Mouse (Mus musculus) gastrocnemius, postnatal 10 days (tissue): ENCODE results near the gene Colq. TPM values are rescaled to one million over a fixed set of nuclear protein-coding genes. Genes with fewer than 3 reads are reported as not detected.

ENCODE experiments used
- DNase-seq: peaks from one replicate; pipeline ENCODE4 v3.0.0; 2021; ENCODE audit warnings: mixed read lengths
- total RNA-seq, 2 experiments: library from RNA; stranded (reverse); gene quantifications; 2 replicates each; pipeline ENCODE4 v1.2.3; 2021

The Colq gene
- total RNA-seq, 2 experiments from 2014 or later, result 8.9 to 10.2 TPM

GRCm38 (mm10) chr14:31525040-31525810 lies 65.9 kb downstream of the Colq start:
- no peak for DNase-seq

DNA sequence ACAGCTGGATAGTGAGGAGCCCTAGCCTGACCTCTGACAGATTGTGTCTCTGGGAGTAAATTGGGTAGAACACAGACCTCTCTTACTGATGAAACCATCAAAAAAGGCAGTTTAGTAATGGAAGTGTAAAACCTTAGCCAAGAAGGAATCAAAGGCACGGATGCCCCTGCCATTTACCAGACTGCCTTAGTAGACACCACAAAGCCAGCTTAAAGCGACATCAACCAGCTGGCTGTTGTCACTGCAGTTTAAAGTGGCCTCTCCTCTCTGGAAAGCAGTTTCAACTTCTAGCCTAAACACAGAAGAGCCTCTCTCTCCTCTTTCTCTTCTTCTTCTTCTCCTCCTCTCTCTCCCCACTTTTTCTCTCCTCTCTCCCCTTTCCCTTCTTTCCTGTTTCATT lies 69.8 kb downstream of the Colq start:
- no peak for DNase-seq

- DNase-seq, result no peak
Observed at GRCm38 (mm10) chr14:31519165-31519564, 72.0 kb downstream of the Colq start.

DNA sequence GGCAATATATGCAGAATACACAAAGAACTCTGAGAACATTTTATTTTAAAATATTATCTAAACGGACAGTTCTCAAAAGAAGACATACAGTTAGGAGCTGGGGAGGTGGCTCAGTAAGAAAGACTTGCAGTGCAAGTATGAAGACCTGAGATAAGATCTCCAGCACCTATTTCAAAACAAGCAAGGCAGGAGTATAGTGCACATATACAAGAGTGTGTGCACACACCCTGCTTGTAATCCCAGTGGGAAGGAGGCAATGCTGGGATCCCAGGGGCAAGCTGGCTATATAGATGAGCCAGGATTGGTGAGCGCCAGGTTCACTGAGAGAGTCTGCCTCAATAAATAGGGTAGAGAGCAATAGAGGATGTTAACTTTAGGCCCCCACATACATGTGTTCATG lies 75.2 kb downstream of the Colq start:
- no peak for DNase-seq

DNA sequence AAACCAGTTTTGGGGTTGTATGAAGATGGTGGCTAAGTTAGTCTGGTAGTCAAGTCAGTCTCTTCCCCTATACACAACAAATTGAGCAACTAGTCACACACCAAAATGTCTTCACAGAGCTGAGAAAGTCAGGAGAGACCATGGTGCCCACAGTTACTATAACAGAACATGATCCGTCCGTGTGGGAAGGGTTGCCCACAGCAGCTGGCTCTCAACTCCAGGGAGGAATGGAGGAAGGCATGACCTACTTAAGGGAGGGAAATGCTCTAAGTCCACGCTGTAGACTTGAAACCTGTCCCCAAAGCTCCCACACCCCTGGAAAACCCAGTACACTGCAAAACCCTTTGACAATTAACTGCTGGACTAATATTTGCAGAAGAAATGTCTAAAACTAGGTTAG lies 80.8 kb downstream of the Colq start:
- DNase-seq, result no peak

GRCm38 (mm10) chr14:31509911-31510310 lies 81.2 kb downstream of the Colq start:
- peak; percentile 52 for DNase-seq

- DNase-seq, result no peak
Observed at GRCm38 (mm10) chr14:31506456-31506855, 84.7 kb downstream of the Colq start.

DNA sequence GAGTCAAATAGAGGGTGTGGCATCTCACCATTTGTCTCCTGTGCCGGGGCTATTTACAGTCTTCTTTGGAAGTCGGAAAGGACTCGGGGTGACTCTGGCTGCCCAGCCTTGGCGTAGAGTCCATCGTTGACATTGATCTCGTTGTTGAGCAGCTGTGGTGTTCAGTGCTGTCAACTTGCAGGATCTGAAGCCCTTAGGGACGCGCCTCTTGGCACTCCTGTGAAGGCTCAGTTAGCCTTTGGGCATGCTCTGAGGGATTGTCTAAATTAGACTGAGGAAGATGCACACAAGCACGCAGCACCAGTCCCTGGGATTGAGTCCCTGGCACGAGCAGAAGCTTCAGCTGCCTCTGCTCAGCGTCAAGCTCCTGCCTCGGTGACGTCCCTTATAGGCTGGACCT lies 87.7 kb downstream of the Colq start:
- DNase-seq, result peak; percentile 47

- no peak for DNase-seq
Observed at GRCm38 (mm10) chr14:31499526-31499925, 91.6 kb downstream of the Colq start.

DNA sequence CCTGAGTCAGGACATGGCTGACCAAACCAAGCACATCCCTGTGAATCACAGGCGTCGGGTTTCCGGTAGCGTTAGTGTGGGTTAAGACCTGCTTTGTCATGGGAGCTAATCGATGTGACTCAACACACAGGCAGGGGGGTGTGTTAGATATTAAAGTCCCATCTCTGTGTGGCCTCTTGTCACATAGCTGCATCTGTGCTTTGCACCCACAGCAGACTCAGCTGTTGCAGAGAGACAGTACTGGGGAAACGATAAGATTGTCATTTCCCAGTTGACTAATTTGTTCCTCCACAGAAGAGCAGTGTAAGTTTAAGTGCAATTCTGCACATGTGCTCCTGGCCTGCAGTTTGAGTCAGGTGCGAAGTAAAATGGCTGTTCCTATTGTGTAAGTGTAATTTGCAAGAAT lies 94.9 kb downstream of the Colq start:
- DNase-seq, result no peak

DNA sequence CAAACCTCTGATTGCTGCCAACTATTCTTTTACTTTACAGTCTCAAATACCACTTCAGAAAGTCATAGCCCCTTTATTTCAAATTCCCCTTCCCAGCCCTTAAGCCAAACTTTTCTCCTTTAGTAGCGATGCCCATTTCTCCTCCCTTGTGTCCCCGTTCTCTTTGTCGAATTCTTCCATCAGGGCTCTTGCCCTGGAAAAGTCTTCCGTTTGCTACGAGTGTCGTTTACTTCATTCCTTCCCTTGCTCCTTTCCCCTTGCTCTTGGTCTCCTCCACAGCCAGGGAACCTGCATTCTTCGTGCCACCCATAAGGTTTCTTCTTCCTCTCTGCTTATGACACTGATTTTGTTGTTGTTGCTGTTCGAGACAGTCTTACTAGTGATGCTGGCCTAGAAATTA lies 95.6 kb downstream of the Colq start:
- no peak for DNase-seq

DNA sequence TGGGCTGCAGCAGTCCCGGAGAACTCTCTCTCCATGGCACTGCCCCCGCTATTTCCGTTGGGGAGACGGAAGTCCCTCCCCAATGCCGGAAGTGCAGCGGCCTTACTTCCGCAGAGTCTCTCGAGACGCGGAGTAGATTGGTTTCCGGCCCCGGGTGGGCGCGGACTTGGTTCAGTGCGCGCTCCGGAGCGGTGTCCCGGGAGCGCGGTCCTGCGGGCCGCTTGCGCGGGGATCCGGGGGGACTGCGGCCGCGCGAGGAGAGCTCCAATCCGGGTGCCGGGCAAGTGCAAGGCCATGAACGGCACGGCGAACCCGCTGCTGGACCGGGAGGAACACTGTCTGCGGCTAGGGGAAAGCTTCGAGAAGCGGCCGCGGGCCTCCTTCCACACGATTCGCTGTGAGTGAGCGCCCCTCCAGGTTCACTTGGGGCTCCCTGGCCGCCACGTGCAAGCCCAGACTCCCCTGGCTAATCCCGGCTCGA lies 96.1 kb downstream of the Colq start, which contains the start of gene Mettl6:
Gene Mettl6, minus strand, starts transcription at position 66 of the 481 bp plus-strand sequence.
- DNase-seq, result peak; percentile 87

- peak; percentile 28 for DNase-seq
Observed at GRCm38 (mm10) chr14:31494349-31494974, 96.7 kb downstream of the Colq start, which contains the start of gene Eaf1. TSS of gene Eaf1 (plus strand) at chr14:31494399.

GRCm38 (mm10) chr14:31493901-31494300 lies 97.2 kb downstream of the Colq start:
- no peak for DNase-seq

- no peak for DNase-seq
Observed at GRCm38 (mm10) chr14:31488055-31488454, 103.1 kb downstream of the Colq start.

GRCm38 (mm10) chr14:31486465-31486864 lies 104.7 kb downstream of the Colq start:
- DNase-seq, result no peak

GRCm38 (mm10) chr14:31482417-31482816 lies 108.7 kb downstream of the Colq start:
- no peak for DNase-seq

- DNase-seq, result no peak
Observed at GRCm38 (mm10) chr14:31473297-31473696, 117.8 kb downstream of the Colq start.

Other genes starting within 250 kb of the Colq start
- 10 to 100 TPM; 76.2 to 81.0 TPM for gene Sh3bp5, start 155.3 kb downstream of the Colq start, total RNA-seq
- 10 to 100 TPM; 15.0 to 24.5 TPM for gene Eaf1, start 96.9 kb downstream of the Colq start, total RNA-seq
- gene Mettl6, start 96.3 kb downstream of the Colq start, total RNA-seq, result 10 to 100 TPM; 13.3 to 16.4 TPM
- under 1 TPM in 1 of 2 experiments, not detected in 1; 0.56 TPM for gene Gm49387, start 49.5 kb upstream of the Colq start, total RNA-seq
- gene Btd, start 49.7 kb upstream of the Colq start, total RNA-seq, result 10 to 100 TPM; 11.0 to 11.1 TPM
- 10 to 100 TPM; 10.9 to 12.3 TPM for gene Hacl1, start 49.9 kb upstream of the Colq start, total RNA-seq
- gene Ankrd28, start 239.3 kb upstream of the Colq start, total RNA-seq, result 10 to 100 TPM; 53.2 to 53.4 TPM